17 mouse cellular contexts compared by ENCODE assay signal in the genomic region with DNA sequence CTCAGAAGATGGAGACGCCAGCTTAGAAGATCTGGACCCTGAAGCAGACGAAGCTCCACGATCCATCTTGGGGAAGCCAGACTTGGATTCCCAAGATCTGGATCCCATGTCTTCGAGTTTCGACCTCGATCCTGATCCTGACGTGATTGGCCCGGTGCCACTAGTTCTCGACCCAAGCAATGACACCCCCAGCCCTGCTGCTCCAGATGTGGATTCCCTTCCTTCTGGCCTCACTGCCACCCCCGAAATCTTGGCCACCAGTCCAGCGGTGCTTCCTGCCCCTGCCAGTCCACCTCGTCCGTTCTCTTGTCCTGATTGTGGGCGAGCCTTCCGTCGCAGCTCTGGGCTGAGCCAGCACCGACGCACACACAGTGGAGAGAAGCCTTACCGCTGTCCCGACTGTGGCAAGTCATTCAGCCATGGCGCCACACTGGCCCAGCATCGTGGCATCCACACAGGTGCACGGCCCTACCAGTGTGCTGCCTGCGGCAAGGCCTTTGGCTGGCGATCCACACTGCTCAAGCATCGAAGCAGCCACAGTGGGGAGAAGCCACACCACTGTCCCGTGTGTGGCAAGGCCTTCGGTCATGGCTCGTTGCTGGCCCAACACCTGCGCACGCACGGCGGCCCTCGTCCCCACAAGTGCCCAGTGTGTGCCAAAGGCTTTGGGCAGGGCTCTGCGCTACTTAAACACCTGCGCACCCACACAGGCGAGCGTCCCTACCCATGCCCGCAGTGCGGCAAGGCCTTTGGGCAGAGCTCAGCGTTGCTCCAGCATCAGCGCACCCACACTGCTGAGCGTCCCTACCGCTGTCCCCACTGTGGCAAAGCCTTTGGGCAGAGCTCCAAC. TPM values are rescaled to one million over a fixed set of nuclear protein-coding genes. Genes with fewer than 3 reads are reported as not detected.
A peak's percentile ranks its signal among the peaks of the same experiment; 100 is the strongest.
DNase-seq lines count a peak whose midpoint lies in the region.
"Had no signal": no experiment of that assay in that cellular context is flagged by ENCODE, and none has a peak within 500 bp of the region (broad histone marks: within the 10 kb centered on the region; RNA-seq: fewer than 3 reads in every experiment).

No protein-coding gene starts in this region.

- intact Hi-C loops in heart, postnatal 36 days (cut with DNase I), result no loop called here

- DNase-seq in heart, adult 11 months, result peak; percentile 92
- DNase-seq in heart, postnatal 36 days, result no peak
- peak; percentile 62 for DNase-seq in testis, postnatal 10 days (ENCODE audit: low spot score)
- no peak for DNase-seq in testis, postnatal 14 days (ENCODE audit: low spot score)
- peak; percentile 35 for DNase-seq in ZHBTc4 (ENCODE audit: low read depth, low spot score)
- no peak for DNase-seq in layer of hippocampus, postnatal 36 days
- no peak for DNase-seq in embryo, embryonic 10.5 days (ENCODE audit: low spot score)
- DNase-seq: adrenal gland, postnatal 36 days; cerebellum, adult 2 months; embryo, embryonic 11 days; gastrocnemius, postnatal 14 days; kidney, adult 11 months; lung, postnatal 14 days; retina, postnatal 1 day; spleen, adult 18-20 months; thymus, adult 18-20 months had no signal

RNA-seq across cellular contexts. Expression of a gene that starts 2.9 kb away (rescaled TPM):
- 10 to 100 TPM; 30.3 to 31.3 TPM for total RNA-seq in heart, postnatal 36 days (2021)
- 10 to 100 TPM; 28.1 to 31.7 TPM for total RNA-seq in layer of hippocampus, postnatal 36 days (2021)

RNA-seq across cellular contexts. Expression of a gene that starts 4.5 kb away (rescaled TPM):
- total RNA-seq in heart, postnatal 36 days (2021), result 10 to 100 TPM; 22.9 to 23.2 TPM
- total RNA-seq in layer of hippocampus, postnatal 36 days (2021), result 10 to 100 TPM; 78.4 to 86.6 TPM

RNA-seq across cellular contexts. Expression of a gene that starts 19.4 kb away (rescaled TPM):
- 10 to 100 TPM in 1 of 2 experiments, 1 to 10 TPM in 1; 8.1 to 14.3 TPM for total RNA-seq in heart, postnatal 36 days (2021)
- 10 to 100 TPM; 75.3 to 87.4 TPM for total RNA-seq in layer of hippocampus, postnatal 36 days (2021)

RNA-seq across cellular contexts. Expression of a gene that starts 25.1 kb away (rescaled TPM):
- not detected for total RNA-seq in heart, postnatal 36 days (2021)
- under 1 TPM; 0.45 to 0.58 TPM for total RNA-seq in layer of hippocampus, postnatal 36 days (2021)
- total RNA-seq: adrenal gland, postnatal 36 days; gastrocnemius, postnatal 14 days; megakaryocyte-erythroid progenitor cell, adult 5-6 weeks had no signal

RNA-seq across cellular contexts. Expression of a gene that starts 28.3 kb away (rescaled TPM):
- 1 to 10 TPM; 3.2 to 4.1 TPM for total RNA-seq in heart, postnatal 36 days (2021)
- total RNA-seq in layer of hippocampus, postnatal 36 days (2021), result 1 to 10 TPM in 1 of 2 experiments, under 1 TPM in 1; 0.94 to 1.4 TPM

Comparison
In these comparisons a context has a peak if more than half of its experiments do, and no peak if none do; other contexts are left out.
1. DNase-seq: peak in heart, adult 11 months (single experiment), testis, postnatal 10 days (single experiment) and ZHBTc4 (single experiment); none in heart, postnatal 36 days (0 of 2), testis, postnatal 14 days (single experiment), layer of hippocampus, postnatal 36 days (0 of 2) and embryo, embryonic 10.5 days (single experiment).
2. RNA of a gene that starts 19.4 kb away (total RNA-seq): 75.3 to 87.4 TPM in layer of hippocampus, postnatal 36 days; 8.1 to 14.3 TPM in heart, postnatal 36 days; every median in the first group is over 4 times any median in the second.